ENCODE assay signal across 8 mouse cellular contexts in genomic region chr2:173659926-173660684, GRCm38 (mm10). TPM values are rescaled to one million over a fixed set of nuclear protein-coding genes. Genes with fewer than 3 reads are reported as not detected.
A peak's percentile ranks its signal among the peaks of the same experiment; 100 is the strongest.
DNase-seq lines count a peak whose midpoint lies in the region; ATAC-seq and TF ChIP-seq lines count a peak whose summit lies in the region.

No protein-coding gene starts in this region.

- peak overlapping the region; percentile 94 for H3K4me3 ChIP-seq in heart, adult 2 months
- H3K4me3 ChIP-seq in hindbrain, postnatal 0 days (ENCODE audit: low read length), result peak overlapping the region; percentile 90
- H3K4me3 ChIP-seq in midbrain, embryonic 13.5 days (replicated peaks), result peak overlapping the region; percentile 82

- peak overlapping the region; percentile 93 for H3K4me2 ChIP-seq in hindbrain, postnatal 0 days (ENCODE audit: low read depth, low read length)
- peak overlapping the region; percentile 80 for H3K4me2 ChIP-seq in midbrain, embryonic 13.5 days (replicated peaks)

- no peaks in the 10 kb centered on the region for H3K27me3 ChIP-seq in heart, adult 2 months (ENCODE audit: control insufficient read depth, insufficient read depth, low read length)
- no peaks in the 10 kb centered on the region for H3K27me3 ChIP-seq in hindbrain, postnatal 0 days (ENCODE audit: insufficient read depth, low read length)
- H3K27me3 ChIP-seq in midbrain, embryonic 13.5 days, result no peaks in the 10 kb centered on the region

- peak overlapping the region; percentile 93 for H3K27ac ChIP-seq in heart, adult 2 months
- H3K27ac ChIP-seq in hindbrain, postnatal 0 days, result peak overlapping the region; percentile 52; the same call in 1 of the 2 replicates
- peak overlapping the region; percentile 45; the same call in 1 of the 2 replicates for H3K27ac ChIP-seq in midbrain, embryonic 13.5 days

- H3K4me1 ChIP-seq in heart, adult 2 months (ENCODE audit: control insufficient read depth, insufficient read depth, low read length), result peaks cover 6% of the 10 kb centered on the region; the same call in 1 of the 2 replicates
- H3K4me1 ChIP-seq in hindbrain, postnatal 0 days (ENCODE audit: insufficient read depth, low read length), result peaks cover 8% of the 10 kb centered on the region; the same call in 1 of the 2 replicates
- H3K4me1 ChIP-seq in midbrain, embryonic 13.5 days (replicated peaks), result peaks cover 45% of the 10 kb centered on the region

- TF ChIP-seq POLR2A in heart, adult 2 months (IDR thresholded peaks at IDR 0.05; ENCODE audit: insufficient read depth, low read depth, low read length), result no peak

- no peak for TF ChIP-seq EP300 in heart, adult 2 months (IDR thresholded peaks at IDR 0.05; ENCODE audit: insufficient read depth, low read depth, low read length)

- peaks cover 6% of the 10 kb centered on the region; the same call in 1 of the 2 replicates for H3K36me3 ChIP-seq in heart, adult 2 months (ENCODE audit: control insufficient read depth, insufficient read depth, low read length)
- H3K36me3 ChIP-seq in hindbrain, postnatal 0 days (ENCODE audit: insufficient read depth, low read length), result peaks cover 6% of the 10 kb centered on the region; the same call in 1 of the 2 replicates
- peaks cover 32% of the 10 kb centered on the region for H3K36me3 ChIP-seq in midbrain, embryonic 13.5 days

- ATAC-seq in hindbrain, postnatal 0 days, result no peak
- ATAC-seq in midbrain, embryonic 13.5 days, result no peak

- intact Hi-C loops in heart, adult 2 months (cut with DNase I), result loop anchor here (2.0 kb wide), 1 partner anchor 77 kb away; the partner anchor contains the start of gene Vapb

- no peak for DNase-seq in heart, adult 2 months
- DNase-seq in heart, adult 11 months, result no peak
- DNase-seq in A20 (ENCODE audit: low read depth, low spot score), result peak; percentile 48
- DNase-seq in embryo, embryonic 11 days, result peak; percentile 10
- no peak for DNase-seq in hindbrain, postnatal 0 days (ENCODE audit: low spot score)
- no peak for DNase-seq in adrenal gland, adult 18-20 months (ENCODE audit: low spot score in 2 of 2)
- DNase-seq in cerebellum, adult 8-10 months, result no peak

- H3K9me3 ChIP-seq in hindbrain, postnatal 0 days (ENCODE audit: low read length), result no peaks in the 10 kb centered on the region
- H3K9me3 ChIP-seq in midbrain, embryonic 13.5 days, result no peaks in the 10 kb centered on the region

- peaks cover 15% of the 10 kb centered on the region for H3K79me2 ChIP-seq in heart, adult 2 months (replicated peaks; ENCODE audit: control insufficient read depth, insufficient read depth, low read length)

- under 1% methylated on average over 52 of the region's 52 CpGs for WGBS in heart, adult 2 months
- 2% methylated on average over 36 of the region's 52 CpGs for WGBS in hindbrain, postnatal 0 days
- whole genome bisulfite sequencing in midbrain, embryonic 13.5 days, result 1% methylated on average over 49 of the region's 52 CpGs

- H3K9ac ChIP-seq in heart, adult 2 months (ENCODE audit: low read depth, low read length), result peak overlapping the region; percentile 96
- H3K9ac ChIP-seq in hindbrain, postnatal 0 days (replicated peaks; ENCODE audit: low read length), result peak overlapping the region; percentile 90
- peak overlapping the region; percentile 85 for H3K9ac ChIP-seq in midbrain, embryonic 13.5 days (replicated peaks)

- no peak for TF ChIP-seq CTCF in heart, adult 2 months (IDR thresholded peaks at IDR 0.05)
- no peak for TF ChIP-seq CTCF in hindbrain, postnatal 0 days (IDR thresholded peaks at IDR 0.05; ENCODE audit: low read depth)

RNA-seq across cellular contexts. Expression of gene Rab22a, which starts 0.5 kb away (rescaled TPM):
- total RNA-seq in heart, adult 2 months (2021), result 10 to 100 TPM; 33.4 to 40.9 TPM
- polyA plus RNA-seq in heart, adult 2 months (2012; rRNA removed), result 11.1 and 14.6 TPM in 2 replicates
- total RNA-seq in hindbrain, postnatal 0 days (2014; rRNA removed), result 14.0 and 22.2 TPM in 2 replicates
- polyA plus RNA-seq in hindbrain, postnatal 0 days (2015; fragmentation: Nextera tagmentation; extraction: Ambion mirVana), result 32.9 and 36.0 TPM in 2 replicates
- polyA plus RNA-seq in midbrain, embryonic 13.5 days (2015; fragmentation: Nextera tagmentation; extraction: Ambion mirVana), result 32.8 and 33.5 TPM in 2 replicates
- total RNA-seq in adrenal gland, adult 18-20 months (2021), result 10 to 100 TPM; 28.0 to 38.0 TPM

RNA-seq across cellular contexts. Expression of gene 1700010B08Rik, which starts 59.1 kb away (rescaled TPM):
- not detected for total RNA-seq in heart, adult 2 months (2021)
- 0.29 TPM in 1 of 2 replicates, not detected in the other for polyA plus RNA-seq in heart, adult 2 months (2012; rRNA removed)
- not detected in 2 replicates for total RNA-seq in hindbrain, postnatal 0 days (2014; rRNA removed)
- polyA plus RNA-seq in hindbrain, postnatal 0 days (2015; fragmentation: Nextera tagmentation; extraction: Ambion mirVana), result not detected in 2 replicates
- not detected in 2 replicates for polyA plus RNA-seq in midbrain, embryonic 13.5 days (2015; fragmentation: Nextera tagmentation; extraction: Ambion mirVana)
- not detected for total RNA-seq in adrenal gland, adult 18-20 months (2021)

Comparison
In these comparisons a context has a peak if more than half of its experiments do, and no peak if none do; other contexts are left out.
1. DNase-seq: peak in A20 (single experiment) and embryo, embryonic 11 days (single experiment); none in heart, adult 2 months (0 of 2), heart, adult 11 months (single experiment), hindbrain, postnatal 0 days (single experiment), adrenal gland, adult 18-20 months (0 of 2) and cerebellum, adult 8-10 months (single experiment).
2. Peak in every context shown above with its lines, with median percentiles within 50 percentile points of each other: H3K27ac ChIP-seq, H3K4me3 ChIP-seq and H3K9ac ChIP-seq.